Mouse (Mus musculus) fibroblast of lung, adult 2 months (primary cell): Measurements from ENCODE around the gene Npepps.
"Not testable (repeated sequence)": the region's sequence is repeated elsewhere in the genome, so short reads cannot be mapped to it uniquely, and the experiment has no call there.

ENCODE experiments used
- DNase-seq: peaks from one replicate; pipeline ENCODE4 v3.0.0-alpha.2; 2011; ENCODE audit warnings: low read depth

Npepps gene

GRCm38 (mm10) chr11:97280216-97280861 is at the start of gene Npepps:
TSS of gene Npepps (minus strand) at chr11:97280638.
- no peak for DNase-seq

- no peak for DNase-seq
Observed at GRCm38 (mm10) chr11:97328148-97328547, 47.7 kb upstream of the Npepps start.

- no peak for DNase-seq
Observed at GRCm38 (mm10) chr11:97325224-97325623, 44.8 kb upstream of the Npepps start.

GRCm38 (mm10) chr11:97321894-97322600 is 41.6 kb upstream of the Npepps start:
- not testable (repeated sequence) for DNase-seq

DNA sequence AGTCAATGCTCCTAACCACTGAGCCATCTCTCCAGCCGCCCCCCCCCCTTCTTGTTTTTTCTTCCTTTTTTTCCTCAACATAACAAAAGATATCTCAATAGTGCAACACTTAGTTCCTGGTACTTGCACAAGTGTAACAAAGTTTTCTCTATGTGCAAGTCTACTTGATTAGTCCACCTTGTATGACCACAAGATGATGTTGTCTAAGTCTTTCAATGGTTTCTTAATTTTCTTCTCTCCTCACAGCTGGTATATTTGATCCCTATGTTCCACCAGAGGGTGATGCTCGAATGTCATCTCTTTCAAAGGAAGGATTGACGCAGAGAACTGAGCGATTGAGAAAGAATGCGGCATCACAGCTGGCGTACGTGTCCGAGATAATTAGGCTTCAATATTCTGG is 40.8 kb upstream of the Npepps start:
- DNase-seq: no peak

- DNase-seq: peak; percentile 96
Observed at GRCm38 (mm10) chr11:97315504-97316503, 35.4 kb upstream of the Npepps start, which contains the start of gene Mrpl45. TSS of gene Mrpl45 (plus strand) at chr11:97315716.

GRCm38 (mm10) chr11:97314751-97315503 is 34.5 kb upstream of the Npepps start:
- DNase-seq: no peak

DNA sequence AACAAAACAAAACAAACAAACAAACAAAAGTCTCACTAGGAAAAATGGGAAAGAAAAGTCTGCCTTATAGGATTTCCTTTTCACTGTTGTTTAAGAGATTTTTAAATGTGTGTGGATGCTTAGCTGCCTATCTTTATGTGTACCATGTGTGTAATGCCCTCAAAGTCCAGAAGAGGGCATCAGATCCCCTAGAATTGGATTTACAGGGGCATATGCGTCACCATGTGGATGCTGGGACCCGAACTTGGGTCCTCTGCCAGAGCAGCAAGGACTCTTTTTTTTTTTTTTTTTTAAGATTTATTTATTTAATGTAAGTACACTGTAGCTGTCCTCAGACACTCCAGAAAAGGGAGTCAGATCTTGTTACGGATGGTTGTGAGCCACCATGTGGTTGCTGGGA is 33.7 kb upstream of the Npepps start:
- no peak for DNase-seq

GRCm38 (mm10) chr11:97312871-97313270 is 32.4 kb upstream of the Npepps start:
- not testable (repeated sequence) for DNase-seq

- no peak for DNase-seq
Observed at GRCm38 (mm10) chr11:97310895-97311631, 30.6 kb upstream of the Npepps start.

- peak; percentile 89 for DNase-seq
Observed at GRCm38 (mm10) chr11:97309911-97310571, 29.6 kb upstream of the Npepps start.

DNA sequence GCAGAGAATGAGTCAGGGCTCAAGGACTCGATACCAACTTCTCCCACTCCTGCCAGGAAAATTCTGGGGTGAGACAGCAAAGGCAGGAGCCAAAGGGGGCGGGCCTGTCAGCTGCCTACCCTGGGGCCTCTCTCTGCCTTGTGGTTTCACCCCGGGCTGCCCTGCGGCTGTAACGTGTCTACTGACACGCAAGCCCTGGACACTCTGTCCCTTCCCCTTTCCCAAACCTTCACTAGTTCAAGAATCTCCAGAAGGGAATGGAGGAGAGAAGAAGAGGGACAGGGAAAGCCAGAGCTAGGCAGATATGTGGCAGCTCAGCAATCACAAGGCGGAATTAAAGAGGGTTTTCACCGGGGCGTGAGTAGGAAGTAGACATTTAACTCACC is 29.0 kb upstream of the Npepps start:
- peak; percentile 94 for DNase-seq

- DNase-seq: no peak
Observed at GRCm38 (mm10) chr11:97308806-97309450, 28.5 kb upstream of the Npepps start.

GRCm38 (mm10) chr11:97307294-97308069 is 27.0 kb upstream of the Npepps start:
- DNase-seq: no peak

DNA sequence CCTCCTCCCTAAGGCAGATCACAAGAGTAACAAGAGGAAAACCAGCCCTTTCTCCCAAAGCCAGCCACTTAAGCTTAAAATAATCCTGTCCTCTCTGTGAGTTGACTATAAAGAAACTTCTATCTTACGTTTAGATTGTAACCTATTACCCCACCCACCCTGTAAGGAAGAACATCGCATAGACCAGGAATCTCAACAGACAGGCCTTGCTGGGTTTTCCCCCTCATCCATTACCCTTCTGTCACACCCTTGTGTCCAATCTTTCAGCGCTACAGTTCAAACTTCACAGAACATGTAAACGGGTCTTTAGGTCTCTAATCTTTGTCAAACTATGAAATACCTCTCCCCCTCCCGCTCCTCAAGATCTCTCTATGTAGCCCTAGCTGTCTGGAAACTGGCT is 24.2 kb upstream of the Npepps start:
- DNase-seq: no peak

- DNase-seq: peak; percentile 97
Observed at GRCm38 (mm10) chr11:97302231-97302781, 21.9 kb upstream of the Npepps start.

DNA sequence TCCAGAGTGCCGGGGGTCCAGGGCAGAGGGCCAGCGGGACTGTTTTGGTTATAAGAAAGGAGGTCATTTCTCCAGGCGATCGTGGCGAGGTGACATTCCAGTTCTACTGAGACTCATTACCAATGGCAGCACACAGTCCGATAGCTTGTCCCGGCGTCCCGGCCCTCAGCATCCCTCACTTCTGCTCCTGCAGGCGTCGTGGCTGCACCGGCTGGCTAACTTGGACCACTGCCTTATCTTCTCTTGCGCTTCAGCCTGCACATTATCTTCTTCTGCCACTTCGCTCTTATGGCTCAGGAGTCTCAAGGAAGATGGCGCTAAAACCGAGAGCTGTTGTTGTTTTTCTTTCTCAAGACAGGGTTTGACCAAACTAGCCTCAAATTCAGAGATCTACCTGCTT is 21.0 kb upstream of the Npepps start:
- DNase-seq: no peak

- no peak for DNase-seq
Observed at GRCm38 (mm10) chr11:97299939-97300338, 19.5 kb upstream of the Npepps start.

DNA sequence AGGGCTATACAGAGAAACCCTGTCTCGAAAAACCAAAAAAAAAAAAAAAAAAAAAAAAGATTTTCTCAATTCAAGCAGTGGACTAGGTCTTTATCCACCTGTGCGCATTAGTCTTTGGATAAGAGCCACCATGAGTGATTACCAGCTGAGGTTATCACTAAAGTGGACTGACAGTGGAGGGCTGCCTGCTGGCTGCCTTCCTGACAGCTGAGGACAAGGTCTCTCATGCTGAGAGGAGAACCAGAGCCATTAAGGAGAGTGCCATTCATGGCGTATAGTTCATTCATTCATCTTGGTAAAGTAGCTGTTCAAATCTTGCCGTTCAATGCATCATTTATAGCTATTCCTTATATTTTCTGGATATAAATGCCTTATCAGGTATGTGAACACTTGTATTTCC is 16.1 kb upstream of the Npepps start:
- no peak for DNase-seq
